Mouse (Mus musculus) kidney, adult 2 months (tissue): Measurements from ENCODE around the gene Trim13. TPM values are rescaled to one million over a fixed set of nuclear protein-coding genes. Genes with fewer than 3 reads are reported as not detected.
A peak's percentile ranks its signal among the peaks of the same experiment; 100 is the strongest.
"Not testable (repeated sequence)": the region's sequence is repeated elsewhere in the genome, so short reads cannot be mapped to it uniquely, and the experiment has no call there.

Experiments used
- DNase-seq: peaks from one replicate; pipeline ENCODE4 v3.0.0; 2021
- H3K27ac ChIP-seq: fragments of 200-500 bp; 2 replicates; pipeline ENCODE4 v1.5.1; 2012; ENCODE audit warnings: low read depth, low read length, control low read depth, inconsistent platforms; ENCODE audit not compliant: insufficient read depth
- H3K27me3 ChIP-seq: fragments of 200-500 bp; replicated peaks from 2 replicates; pipeline ENCODE4 v1.6.1; 2012; ENCODE audit warnings: mild to moderate bottlenecking, moderate library complexity, low read length, inconsistent platforms; ENCODE audit not compliant: control insufficient read depth, insufficient read depth
- H3K36me3 ChIP-seq: fragments of 200-500 bp; 2 replicates; pipeline ENCODE4 v1.6.1; 2012; ENCODE audit warnings: mild to moderate bottlenecking, moderate library complexity, low read length, inconsistent platforms; ENCODE audit not compliant: control insufficient read depth, insufficient read depth
- H3K4me1 ChIP-seq: fragments of 200-500 bp; 2 replicates; pipeline ENCODE4 v1.6.1; 2011; ENCODE audit warnings: low read length; ENCODE audit not compliant: control insufficient read depth, insufficient read depth
- H3K4me3 ChIP-seq: fragments of 200-500 bp; 2 replicates; pipeline ENCODE4 v1.5.1; 2011; ENCODE audit warnings: mild to moderate bottlenecking, low read depth, low read length, control low read depth; ENCODE audit not compliant: insufficient read depth
- CTCF ChIP-seq: fragments of 200-500 bp; conservative IDR thresholded peaks from 2 replicates; pipeline ENCODE4 v1.5.1; 2011; ENCODE audit warnings: low read depth, mild to moderate bottlenecking, control low read depth, low read length, moderate library complexity, mixed read lengths; ENCODE audit not compliant: insufficient read depth, insufficient read length
- POLR2A ChIP-seq: fragments of 200-500 bp; IDR thresholded peaks from one replicate; pipeline ENCODE4 v1.6.1; 2011; ENCODE audit warnings: low read depth, low read length, control low read depth
- WGBS: fragments of 180-500 bp; shearing (Covaris S2); methylation state at CpG from one replicate; pipeline ENCODE4 v1.1.7; 2018; 5-methylcytosine and 5-hydroxymethylcytosine counted together
- polyA plus RNA-seq: library from polyadenylated mRNA; depleted of rRNA; stranded (reverse); fragments of >200 nt; gene quantifications from 2 replicates; pipeline ENCODE4 v1.2.3, GENCODE M21; 2012

Trim13 gene
- polyA plus RNA-seq, 1 experiment, result 5.0 TPM

DNA sequence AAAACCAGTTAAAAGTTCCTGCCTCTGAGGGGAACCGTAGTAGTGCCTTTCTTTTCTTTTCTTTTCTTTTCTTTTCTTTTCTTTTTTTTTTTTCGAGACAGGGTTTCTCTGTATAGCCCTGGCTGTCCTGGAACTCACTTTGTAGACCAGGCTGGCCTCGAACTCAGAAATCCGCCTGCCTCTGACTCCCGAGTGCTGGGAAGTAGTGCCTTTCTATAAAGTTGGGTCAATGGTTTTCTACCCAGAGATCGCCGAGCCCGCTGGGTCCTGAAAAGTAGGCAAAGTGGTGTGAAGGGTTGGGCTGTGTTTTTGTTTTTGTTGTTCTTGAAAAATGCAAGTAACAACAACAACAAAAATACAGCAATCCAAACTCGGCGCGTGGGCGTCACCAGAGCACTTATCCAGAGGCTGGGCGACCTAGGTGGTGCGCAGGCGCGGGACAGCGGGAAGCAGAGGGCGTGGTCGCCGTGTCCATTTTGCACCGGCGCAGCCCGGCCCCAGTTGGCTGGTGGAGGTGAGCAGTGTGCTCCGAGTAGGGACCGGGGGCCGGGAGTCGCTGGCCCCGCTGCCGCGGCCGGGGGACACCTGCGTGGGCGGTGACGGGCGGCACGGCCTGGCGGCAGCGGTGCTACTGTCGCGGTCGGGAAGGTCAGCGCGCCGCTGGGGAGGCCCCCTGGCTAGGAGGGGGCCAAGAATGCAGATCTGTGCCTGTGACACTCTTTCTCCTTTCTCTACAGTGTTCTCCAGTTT, 1.2 kb downstream of the Trim13 start:
- WGBS, result 5% methylated on average over 44 of the region's 44 CpGs
- TF ChIP-seq CTCF, result no peak
- TF ChIP-seq POLR2A, result peak; percentile 48
- H3K4me1 ChIP-seq, result peaks cover 5% of the 10 kb centered on the region; the same call in 1 of the 2 replicates
- peak overlapping the region; percentile 93 for H3K4me3 ChIP-seq
- peak overlapping the region; percentile 57 for H3K27ac ChIP-seq
- DNase-seq, result peak; percentile 95
- H3K36me3 ChIP-seq, result no peaks in the 10 kb centered on the region
- no peaks in the 10 kb centered on the region for H3K27me3 ChIP-seq

DNA sequence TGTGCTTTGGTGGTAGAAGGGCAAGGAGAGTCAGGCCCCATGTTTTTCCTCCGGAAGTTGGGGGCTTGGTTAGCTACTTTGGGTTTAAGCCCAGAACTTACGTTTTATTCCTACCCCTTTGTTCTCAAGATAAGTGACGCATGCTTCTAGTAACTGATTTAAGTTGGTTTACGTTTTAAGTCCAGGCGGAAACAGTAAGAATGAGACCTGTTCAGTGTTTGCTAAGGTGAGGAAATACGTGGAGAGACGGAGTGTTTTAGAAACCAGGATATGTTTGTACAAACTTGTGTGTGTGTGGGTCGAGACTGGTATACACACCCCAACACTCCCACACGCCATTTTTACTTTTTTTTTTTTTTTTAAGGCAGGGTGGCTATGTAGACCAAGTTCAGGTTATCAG, 3.3 kb downstream of the Trim13 start:
- Histone ChIP-seq H3K4me3 (no peak overlapping the region), H3K36me3 (no peaks in the 10 kb centered on the region), H3K4me1 (peaks cover 5% of the 10 kb centered on the region; the same call in 1 of the 2 replicates), H3K27me3 (no peaks in the 10 kb centered on the region), H3K27ac (no peak overlapping the region)
- WGBS, result 71% methylated on average over 9 of the region's 9 CpGs
- DNase-seq, result no peak
- no peak for TF ChIP-seq CTCF
- TF ChIP-seq POLR2A, result no peak

DNA sequence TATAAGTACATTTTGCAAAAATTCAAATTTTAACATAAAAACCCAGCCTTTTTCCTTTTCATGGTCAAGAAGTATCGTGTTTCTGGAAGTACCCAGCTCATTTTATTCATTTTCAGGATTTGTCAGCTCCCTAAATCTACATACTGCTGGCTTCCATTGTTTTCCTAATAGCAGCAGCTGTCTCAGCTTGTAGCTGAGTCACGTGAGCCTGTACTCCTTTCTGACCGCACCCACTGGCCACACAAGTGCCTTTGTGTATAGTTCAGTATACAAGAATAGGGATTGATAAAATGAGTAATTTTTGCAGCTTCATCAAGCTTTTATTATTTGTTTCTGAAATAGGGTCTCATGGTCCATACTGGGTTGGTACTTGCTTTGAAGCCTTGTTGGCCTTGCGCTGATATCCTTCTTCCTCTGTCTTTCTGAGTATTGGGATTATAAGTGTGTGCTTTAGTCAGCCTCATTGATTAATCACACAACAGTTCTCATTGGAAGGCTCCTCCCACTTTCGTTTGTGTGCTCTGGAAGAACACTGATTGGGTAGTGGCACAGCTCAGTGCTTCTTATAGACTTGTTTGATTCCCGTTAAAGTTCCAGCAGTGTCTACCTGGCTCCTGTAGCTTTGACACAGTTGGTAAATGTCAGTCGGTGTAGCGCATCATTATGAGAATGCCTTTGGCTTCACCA, 5.2 kb downstream of the Trim13 start:
- H3K27ac ChIP-seq, result no peak overlapping the region
- no peaks in the 10 kb centered on the region for H3K36me3 ChIP-seq
- H3K4me3 ChIP-seq, result no peak overlapping the region
- no peak for TF ChIP-seq CTCF
- TF ChIP-seq POLR2A, result no peak
- WGBS, result 88% methylated on average over 8 of the region's 8 CpGs
- no peaks in the 10 kb centered on the region for H3K27me3 ChIP-seq
- peaks cover 5% of the 10 kb centered on the region; the same call in 1 of the 2 replicates for H3K4me1 ChIP-seq
- DNase-seq, result no peak

DNA sequence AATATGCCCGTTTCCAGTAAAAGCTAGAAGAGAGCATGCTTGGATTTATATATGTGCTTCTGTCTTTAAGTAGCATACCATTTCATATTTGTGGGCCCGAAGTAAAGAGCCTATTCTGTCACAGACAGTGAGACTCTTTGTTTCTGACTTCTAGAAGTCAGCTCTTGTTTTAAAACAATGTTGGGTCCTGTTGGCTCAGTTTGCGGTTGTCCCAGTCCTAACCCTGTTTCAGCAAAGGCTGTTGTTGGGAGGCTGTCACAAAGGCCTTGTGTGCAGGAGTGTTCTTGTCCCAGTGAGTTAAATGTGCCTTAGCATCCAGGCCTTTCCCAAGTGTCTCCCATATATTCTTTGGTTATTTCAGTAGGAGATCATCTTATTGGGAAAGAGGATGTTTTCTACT, 6.0 kb downstream of the Trim13 start:
- Histone ChIP-seq H3K27ac (no peak overlapping the region), H3K36me3 (no peaks in the 10 kb centered on the region), H3K4me3 (no peak overlapping the region), H3K27me3 (no peaks in the 10 kb centered on the region), H3K4me1 (peaks cover 5% of the 10 kb centered on the region; the same call in 1 of the 2 replicates)
- DNase-seq, result no peak
- WGBS, result 91% methylated on average over 3 of the region's 3 CpGs
- TF ChIP-seq CTCF (no peak), POLR2A (no peak)

DNA sequence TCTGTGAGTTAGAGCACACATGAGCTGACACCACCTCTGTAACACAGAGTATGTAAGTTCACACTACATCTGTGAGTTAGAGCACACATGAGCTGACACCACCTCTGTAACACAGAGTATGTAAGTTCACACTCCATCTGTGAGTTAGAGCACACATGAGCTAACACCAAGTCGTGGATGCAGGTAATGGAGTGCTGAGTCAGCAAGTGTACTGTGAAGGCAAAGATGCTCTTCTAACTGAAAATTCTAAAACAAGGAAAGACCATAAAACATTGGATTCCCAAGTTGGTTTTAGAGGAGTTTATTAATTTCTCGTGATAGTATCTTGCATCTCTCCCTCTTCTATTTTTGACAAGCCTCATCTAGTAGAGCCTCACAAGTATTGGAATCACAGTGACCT, 8.0 kb downstream of the Trim13 start:
- 77% methylated on average over 2 of the region's 2 CpGs for WGBS
- H3K4me1 ChIP-seq, H3K4me3 ChIP-seq, H3K36me3 ChIP-seq, DNase-seq, H3K27me3 ChIP-seq, H3K27ac ChIP-seq: not testable (repeated sequence)

DNA sequence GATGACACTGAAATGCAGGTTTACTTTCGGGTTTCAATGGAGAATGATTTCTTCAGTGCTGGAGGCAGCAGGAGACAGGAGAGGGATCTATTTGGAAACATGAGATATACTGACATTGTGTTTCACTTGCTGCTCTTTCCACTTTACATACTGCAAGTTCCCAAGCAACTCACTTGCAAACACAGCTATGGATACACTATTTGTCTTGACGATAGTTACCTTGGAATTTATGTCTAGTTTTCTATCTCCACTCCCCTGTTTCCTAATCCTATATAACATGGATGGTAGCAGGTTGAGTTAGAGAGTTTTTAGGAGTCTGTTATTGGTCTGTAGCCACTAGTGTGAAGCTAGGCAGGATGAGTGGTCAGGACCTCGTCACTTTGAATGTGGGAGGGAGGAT, 9.1 kb downstream of the Trim13 start, which contains the start of gene Kcnrg:
TSS of gene Kcnrg (plus strand) at position 301 of the 400 bp plus-strand sequence.
- H3K36me3 ChIP-seq, result no peaks in the 10 kb centered on the region
- no peak within 1 kb of the TSS for H3K4me3 ChIP-seq
- no peak within 1 kb of the TSS for H3K27ac ChIP-seq
- no peaks in the 10 kb centered on the region for H3K27me3 ChIP-seq
- H3K4me1 ChIP-seq, result peaks cover under 1% of the 10 kb centered on the region; the same call in 1 of the 2 replicates
- DNase-seq, result no peak
- no peak for TF ChIP-seq POLR2A
- TF ChIP-seq CTCF, result no peak
- WGBS, result 79% methylated on average over 3 of the region's 3 CpGs

DNA sequence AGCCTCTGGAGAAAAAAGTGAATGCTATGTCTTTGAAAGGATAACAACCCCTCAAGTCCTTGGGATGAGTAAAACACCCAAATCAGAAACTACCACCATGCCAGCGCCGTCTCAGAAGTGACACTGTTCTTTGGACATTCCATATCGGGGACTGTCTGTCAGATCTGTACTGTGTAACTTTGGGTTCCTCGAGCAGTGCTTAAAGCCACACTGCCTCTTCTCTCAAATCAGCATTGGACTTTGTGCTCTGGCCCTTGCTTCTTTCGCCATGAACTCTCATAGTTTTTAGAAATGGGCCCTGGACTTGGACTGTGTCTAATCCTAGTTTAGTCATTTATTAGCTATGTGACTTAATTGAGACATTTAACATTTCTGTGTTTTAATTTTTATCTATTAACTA, 13.7 kb downstream of the Trim13 start:
- TF ChIP-seq POLR2A (no peak), CTCF (no peak)
- 59% methylated on average over 5 of the region's 5 CpGs for WGBS
- H3K36me3 ChIP-seq, result no peaks in the 10 kb centered on the region
- peaks cover 5% of the 10 kb centered on the region; the same call in 1 of the 2 replicates for H3K4me1 ChIP-seq
- peak overlapping the region; percentile 74 for H3K27ac ChIP-seq
- DNase-seq, result peak; percentile 91
- H3K4me3 ChIP-seq, result no peak overlapping the region
- H3K27me3 ChIP-seq, result no peaks in the 10 kb centered on the region
